Mouse (Mus musculus) layer of hippocampus, adult 11-12 months (tissue): ENCODE measurements around the gene Gm13088.
"Not testable (repeated sequence)": the region's sequence is repeated elsewhere in the genome, so short reads cannot be mapped to it uniquely, and the experiment has no call there.

Experiments
- DNase-seq: peaks from one replicate; pipeline ENCODE4 v3.0.0; 2022; ENCODE audit warnings: low spot score

Gene Gm13088

GRCm38 (mm10) chr4:143657146-143657545 lies at the start of gene Gm13088:
Gene Gm13088, minus strand, starts transcription at chr4:143657246.
- DNase-seq: not testable (repeated sequence)

- DNase-seq: no peak
Measured at GRCm38 (mm10) chr4:143702611-143703010, 45.6 kb upstream of the Gm13088 start, which contains the start of gene Gm13089. Gene Gm13089, minus strand, starts transcription at chr4:143702711.

- DNase-seq: not testable (repeated sequence)
Measured at GRCm38 (mm10) chr4:143618101-143618500, 38.9 kb downstream of the Gm13088 start.

- not testable (repeated sequence) for DNase-seq
Measured at GRCm38 (mm10) chr4:143614703-143615102, 42.3 kb downstream of the Gm13088 start, which contains the start of gene Gm13083. Gene Gm13083, plus strand, starts transcription at chr4:143615003.

- not testable (repeated sequence) for DNase-seq
Measured at GRCm38 (mm10) chr4:143611927-143612326, 45.1 kb downstream of the Gm13088 start.
